8 mouse cellular contexts compared by ENCODE assay signal in genomic region chr4:115952758-115953157, GRCm38 (mm10). TPM values are rescaled to one million over a fixed set of nuclear protein-coding genes. Genes with fewer than 3 reads are reported as not detected.
DNase-seq lines count a peak whose midpoint lies in the region; ATAC-seq and TF ChIP-seq lines count a peak whose summit lies in the region.

No protein-coding gene starts in this region.

- H3K36me3 ChIP-seq in C2C12 (ENCODE audit: control insufficient read depth, insufficient read depth) = no peaks in the 10 kb centered on the region
- no peaks in the 10 kb centered on the region for H3K36me3 ChIP-seq in lung, postnatal 0 days (ENCODE audit: insufficient read depth, low read length)

- no peak overlapping the region for H3K9ac ChIP-seq in lung, postnatal 0 days (replicated peaks; ENCODE audit: low read depth)

- H3K4me3 ChIP-seq in C2C12 (ENCODE audit: insufficient read depth, poor library complexity, severe bottlenecking) = no peak overlapping the region
- H3K4me3 ChIP-seq in lung, postnatal 0 days (ENCODE audit: low read depth, low read length) = no peak overlapping the region

- H3K9me3 ChIP-seq in lung, postnatal 0 days (ENCODE audit: low read length) = no peaks in the 10 kb centered on the region

- no peak overlapping the region for H3K4me2 ChIP-seq in lung, postnatal 0 days (replicated peaks; ENCODE audit: low read depth, low read length)

- peak; percentile 68 for ATAC-seq in erythroblast, adult 5-6 weeks (replicated peaks; ENCODE audit: low FRiP score, poor library complexity, severe bottlenecking)
- no peak for ATAC-seq in lung, postnatal 0 days

- peak; percentile 46 for DNase-seq in gastrocnemius, adult 18-20 months (ENCODE audit: low spot score)
- no peak for DNase-seq in gastrocnemius, postnatal 25 days
- peak; percentile 47 for DNase-seq in adrenal gland, postnatal 25 days
- DNase-seq in kidney, postnatal 14 days = peak; percentile 54
- peak; percentile 50 for DNase-seq in lung, postnatal 0 days (ENCODE audit: low spot score)
- DNase-seq in right cerebral cortex, postnatal 4 days = peak; percentile 75

- WGBS in lung, postnatal 0 days = 13% methylated on average over 6 of the region's 6 CpGs

- H3K27me3 ChIP-seq in C2C12 (ENCODE audit: control insufficient read depth, insufficient read depth, insufficient read length) = peaks cover 67% of the 10 kb centered on the region
- H3K27me3 ChIP-seq in lung, postnatal 0 days (replicated peaks; ENCODE audit: insufficient read depth, low read length) = peaks cover 25% of the 10 kb centered on the region; the same call in 1 of the 2 replicates

- H3K4me1 ChIP-seq in lung, postnatal 0 days (ENCODE audit: insufficient read depth, low read depth, low read length) = no peaks in the 10 kb centered on the region

- H3ac ChIP-seq in C2C12 (ENCODE audit: control insufficient read depth, insufficient read length, low read depth) = no peak overlapping the region

- no peak overlapping the region for H3K27ac ChIP-seq in lung, postnatal 0 days (ENCODE audit: low read length)

- no peaks in the 10 kb centered on the region for H3K79me3 ChIP-seq in C2C12 (ENCODE audit: low read depth)

- H3K79me2 ChIP-seq in C2C12 (ENCODE audit: control insufficient read depth, insufficient read depth) = no peaks in the 10 kb centered on the region

- peak; percentile 53 for TF ChIP-seq CTCF in C2C12 (IDR thresholded peaks at IDR 0.05; ENCODE audit: control insufficient read depth, insufficient read depth, insufficient read length)
- peak; percentile 78 for TF ChIP-seq CTCF in lung, postnatal 0 days (IDR thresholded peaks at IDR 0.05)

- no peak for TF ChIP-seq EP300 in lung, postnatal 0 days (IDR thresholded peaks at IDR 0.05)

TF ChIP-seq in C2C12, 6 proteins besides CTCF, POLR2A, EP300 and RAD21:
- TF ChIP-seq FOSL1 (IDR thresholded peaks at IDR 0.05; ENCODE audit: insufficient read depth, low read length, poor library complexity, severe bottlenecking) (no peak), MAX (IDR thresholded peaks at IDR 0.05) (no peak), MYOG (IDR thresholded peaks at IDR 0.05; ENCODE audit: control insufficient read depth, extremely low read depth, insufficient read length) (no peak), MYOD1 (IDR thresholded peaks at IDR 0.05; ENCODE audit: control insufficient read depth, insufficient read length, low read depth) (no peak), USF1 (IDR thresholded peaks at IDR 0.05; ENCODE audit: low read depth) (no peak), CEBPB (IDR thresholded peaks at IDR 0.05; ENCODE audit: low read depth) (no peak)

RNA-seq across cellular contexts. Expression of gene Dmbx1, which starts 13.0 kb away (rescaled TPM):
- not detected for total RNA-seq in gastrocnemius, adult 18-20 months (2021)
- total RNA-seq in gastrocnemius, postnatal 25 days (2021) = not detected
- polyA plus RNA-seq in C2C12 (2012; fragmentation: generic; extraction: Trizol) = 0.02 TPM
- total RNA-seq in adrenal gland, postnatal 25 days (2021) = not detected in 2 replicates
- total RNA-seq in erythroblast, adult 5-6 weeks (2015; ENCODE audit: low replicate concordance) = not detected in 2 replicates
- not detected in 2 replicates for total RNA-seq in erythroblast, adult 5-6 weeks (2017; ENCODE audit: low replicate concordance)
- polyA plus RNA-seq in lung, postnatal 0 days (2015; fragmentation: Nextera tagmentation; extraction: Ambion mirVana) = not detected in 2 replicates
